Mouse (Mus musculus) myocyte (in vitro differentiated cells): ENCODE data around the gene Tmem232. TPM values are rescaled to one million over a fixed set of nuclear protein-coding genes. Genes with fewer than 3 reads are reported as not detected.
"Not testable (repeated sequence)": the region's sequence is repeated elsewhere in the genome, so short reads cannot be mapped to it uniquely, and the experiment has no call there.

Experiments used
- H3K27me3 ChIP-seq: one replicate; pipeline ENCODE4 v1.6.1; 2011; ENCODE audit not compliant: control insufficient read depth, insufficient read depth, insufficient read length
- H3K36me3 ChIP-seq: one replicate; pipeline ENCODE4 v1.6.1; 2011; ENCODE audit not compliant: control insufficient read depth, insufficient read depth
- H3K4me2 ChIP-seq: one replicate; pipeline ENCODE4 v1.6.1; 2011; ENCODE audit warnings: low read depth, control low read depth
- H3K4me3 ChIP-seq: one replicate; pipeline ENCODE4 v1.5.1; 2011; ENCODE audit warnings: mild to moderate bottlenecking, control low read depth, moderate library complexity
- H3K79me2 ChIP-seq: one replicate; pipeline ENCODE4 v1.6.1; 2011; ENCODE audit not compliant: control insufficient read depth, insufficient read depth
- H3ac ChIP-seq: one replicate; pipeline ENCODE4 v1.6.1; 2011; ENCODE audit not compliant: control insufficient read depth, insufficient read length
- CEBPB ChIP-seq: IDR thresholded peaks from 2 replicates; pipeline ENCODE4 v1.6.1; 2011; ENCODE audit warnings: mild to moderate bottlenecking, moderate library complexity; ENCODE audit not compliant: poor library complexity, insufficient read depth, severe bottlenecking
- E2F4 ChIP-seq: IDR thresholded peaks from one replicate; pipeline ENCODE4 v1.6.1; 2011; ENCODE audit warnings: mild to moderate bottlenecking, control low read depth, moderate library complexity; ENCODE audit not compliant: insufficient read depth
- MAX ChIP-seq: IDR thresholded peaks from one replicate; pipeline ENCODE4 v1.6.1; 2011; ENCODE audit warnings: low read depth, mild to moderate bottlenecking, control low read depth
- MYOD1 ChIP-seq, 3 experiments: IDR thresholded peaks; one replicate each; pipeline ENCODE4 v1.6.1; 2011; ENCODE audit warnings: control low read depth in 2 of 3, low read depth in 2 of 3, mild to moderate bottlenecking in 2 of 3, moderate library complexity in 1 of 3; ENCODE audit not compliant: insufficient read length in 2 of 3, control insufficient read depth in 1 of 3
- MYOG ChIP-seq, 3 experiments: IDR thresholded peaks; one replicate each; pipeline ENCODE4 v1.6.1; 2011; ENCODE audit warnings: control low read depth in 2 of 3, low read depth in 2 of 3, mild to moderate bottlenecking in 2 of 3; ENCODE audit not compliant: insufficient read length in 2 of 3, control insufficient read depth in 1 of 3, insufficient read depth in 1 of 3
- POLR2A ChIP-seq: IDR thresholded peaks from one replicate; pipeline ENCODE4 v1.6.1; 2011; ENCODE audit warnings: low read depth, mild to moderate bottlenecking, control low read depth, moderate library complexity; ENCODE audit not compliant: insufficient read length
- POLR2AphosphoS2 ChIP-seq: IDR thresholded peaks from one replicate; pipeline ENCODE4 v1.6.1; 2011; ENCODE audit warnings: low read depth, control low read depth; ENCODE audit not compliant: insufficient read length
- REST ChIP-seq: IDR thresholded peaks from one replicate; pipeline ENCODE4 v1.6.1; 2011; ENCODE audit warnings: mild to moderate bottlenecking, control low read depth, moderate library complexity; ENCODE audit not compliant: insufficient read depth, insufficient read length
- SRF ChIP-seq: IDR thresholded peaks from one replicate; pipeline ENCODE4 v1.6.1; 2011; ENCODE audit warnings: low read depth; ENCODE audit not compliant: control insufficient read depth, insufficient read length
- TCF12 ChIP-seq: IDR thresholded peaks from one replicate; pipeline ENCODE4 v1.6.1; 2011; ENCODE audit warnings: mild to moderate bottlenecking, control low read depth; ENCODE audit not compliant: poor library complexity, insufficient read depth, severe bottlenecking
- TCF3 ChIP-seq: IDR thresholded peaks from one replicate; pipeline ENCODE4 v1.6.1; 2011; ENCODE audit warnings: low read depth, control low read depth; ENCODE audit not compliant: insufficient read length
- USF1 ChIP-seq: IDR thresholded peaks from one replicate; pipeline ENCODE4 v1.6.1; 2011; ENCODE audit warnings: low read depth, mild to moderate bottlenecking, control low read depth, moderate library complexity
- polyA plus RNA-seq: library from polyadenylated mRNA; unstranded; fragments of >200 nt; fragmentation: generic; extraction: Trizol; gene quantifications from one replicate; pipeline ENCODE4 v1.2.1, GENCODE M21; 2012; ENCODE audit warnings: missing spikeins

Tmem232 gene
- polyA plus RNA-seq, 1 experiment, result not detected

DNA sequence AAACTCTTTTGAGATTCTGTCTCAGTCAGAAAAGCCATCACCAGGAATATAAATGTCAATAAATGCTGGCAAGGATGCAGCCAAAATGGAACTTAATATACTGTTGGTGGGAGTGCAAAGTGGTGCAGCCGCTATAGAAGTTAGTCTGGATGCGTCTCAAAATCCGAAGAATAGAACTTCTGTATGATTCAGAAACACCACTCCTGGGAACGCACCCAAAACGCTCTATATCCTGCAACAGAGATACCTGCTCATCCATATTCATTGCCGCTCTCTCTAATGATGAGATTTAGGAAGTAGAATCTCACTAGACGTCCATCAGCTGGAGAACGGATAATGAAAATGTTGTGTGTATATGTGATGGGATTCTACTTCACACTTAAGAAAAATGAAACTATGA is 290.3 kb downstream of the Tmem232 start:
- H3ac ChIP-seq, result no peak overlapping the region
- H3K79me2 ChIP-seq, result no peaks in the 10 kb centered on the region
- no peak overlapping the region for H3K4me3 ChIP-seq
- H3K36me3 ChIP-seq, result no peaks in the 10 kb centered on the region
- no peak overlapping the region for H3K4me2 ChIP-seq
- H3K27me3 ChIP-seq, result peaks cover 14% of the 10 kb centered on the region
- TF ChIP-seq MYOG (IDR thresholded peaks at IDR 0.05; ENCODE audit: control insufficient read depth in 1 of 3, insufficient read depth in 1 of 3, insufficient read length in 2 of 3, low read depth in 2 of 3), result no peak
- no peak for TF ChIP-seq MYOD1 (IDR thresholded peaks at IDR 0.05; ENCODE audit: control insufficient read depth in 1 of 3, insufficient read length in 2 of 3, low read depth in 2 of 3)
- no peak for TF ChIP-seq USF1
- no peak for TF ChIP-seq TCF12
- no peak for TF ChIP-seq CEBPB
- TF ChIP-seq TCF3, result no peak
- TF ChIP-seq MAX, result no peak
- no peak for TF ChIP-seq POLR2A
- TF ChIP-seq REST, result no peak
- no peak for TF ChIP-seq SRF
- no peak for TF ChIP-seq POLR2AphosphoS2
- TF ChIP-seq E2F4, result no peak

DNA sequence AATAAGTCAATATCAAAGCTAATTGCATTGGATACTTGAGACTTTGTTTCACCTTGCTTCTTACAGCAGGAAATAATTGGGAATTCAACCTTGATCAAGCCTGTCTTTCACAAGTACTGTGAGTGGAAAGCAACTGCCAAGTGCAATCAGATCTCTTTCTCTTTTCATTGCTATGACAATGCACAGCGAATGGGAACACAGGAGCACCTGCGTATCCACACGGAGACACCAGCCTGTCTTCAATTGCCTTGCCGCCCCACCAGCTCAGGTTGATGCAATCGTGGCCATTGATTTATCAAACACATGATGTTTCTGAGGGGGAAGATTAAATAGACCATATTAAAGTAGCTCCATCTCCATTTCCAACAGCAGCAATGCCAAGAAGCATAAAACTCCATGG is 296.9 kb downstream of the Tmem232 start:
- Histone ChIP-seq H3K4me3 (no peak overlapping the region), H3K4me2 (no peak overlapping the region), H3K27me3 (no peaks in the 10 kb centered on the region), H3ac (no peak overlapping the region), H3K36me3 (no peaks in the 10 kb centered on the region), H3K79me2 (no peaks in the 10 kb centered on the region)
- TF ChIP-seq E2F4 (no peak), MYOG (IDR thresholded peaks at IDR 0.05; ENCODE audit: control insufficient read depth in 1 of 3, insufficient read depth in 1 of 3, insufficient read length in 2 of 3, low read depth in 2 of 3) (no peak), POLR2A (no peak), USF1 (no peak), TCF3 (no peak), REST (no peak), CEBPB (no peak), MAX (no peak), MYOD1 (IDR thresholded peaks at IDR 0.05; ENCODE audit: control insufficient read depth in 1 of 3, insufficient read length in 2 of 3, low read depth in 2 of 3) (no peak), SRF (no peak), TCF12 (no peak), POLR2AphosphoS2 (no peak)

DNA sequence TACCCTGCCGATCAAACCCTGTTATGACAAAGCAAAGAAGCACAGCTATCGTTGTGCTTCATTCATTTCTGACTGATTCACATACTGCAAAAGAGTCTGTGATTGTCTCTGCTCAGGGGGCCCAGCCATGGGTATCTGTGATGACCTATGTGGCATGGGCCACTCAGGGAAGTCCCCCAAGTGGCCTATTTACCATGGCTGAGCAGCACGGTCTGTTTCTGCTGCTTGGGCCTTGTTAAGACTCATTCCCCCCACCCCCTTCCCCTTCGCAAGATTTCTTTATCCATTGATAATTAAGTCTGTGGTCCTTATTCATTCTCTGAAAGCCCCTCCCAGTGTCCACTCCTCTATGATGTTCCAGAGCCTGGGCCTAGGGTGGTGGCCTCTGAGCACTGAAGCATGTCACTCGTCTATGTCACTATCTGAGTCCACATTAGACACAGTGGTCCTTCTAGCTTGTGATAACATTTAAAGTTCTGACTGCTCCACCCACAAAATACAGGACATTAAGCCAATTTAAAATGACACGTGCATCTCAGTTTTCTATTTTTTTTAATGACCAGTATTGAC is 315.1 kb downstream of the Tmem232 start:
- no peaks in the 10 kb centered on the region for H3K36me3 ChIP-seq
- no peaks in the 10 kb centered on the region for H3K79me2 ChIP-seq
- TF ChIP-seq MYOG (IDR thresholded peaks at IDR 0.05; ENCODE audit: control insufficient read depth in 1 of 3, insufficient read depth in 1 of 3, insufficient read length in 2 of 3, low read depth in 2 of 3) (no peak), POLR2A (no peak), USF1 (no peak), E2F4 (no peak), SRF (no peak), CEBPB (no peak), TCF12 (no peak)
- H3ac ChIP-seq, result no peak overlapping the region
- no peak overlapping the region for H3K4me2 ChIP-seq
- H3K27me3 ChIP-seq, result no peaks in the 10 kb centered on the region
- H3K4me3 ChIP-seq, result no peak overlapping the region

DNA sequence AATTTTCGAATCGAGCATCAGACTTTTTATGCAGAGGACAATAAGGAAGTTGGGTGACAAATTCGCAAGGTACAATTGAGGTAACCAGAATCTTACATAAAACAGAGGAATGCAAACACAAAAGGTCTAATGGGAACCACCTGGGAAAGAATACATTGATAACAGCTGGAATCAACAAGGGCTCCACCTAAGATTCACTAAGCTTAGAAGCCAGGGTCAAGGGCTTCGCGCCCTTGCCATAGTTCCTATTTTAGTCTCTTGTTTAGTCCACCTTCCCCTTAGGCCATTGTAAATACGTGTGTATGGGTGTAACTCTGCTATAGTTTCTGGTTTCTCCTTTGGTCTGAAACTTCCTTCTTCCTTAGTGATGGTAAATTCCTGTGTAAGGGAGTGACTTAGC is 318.9 kb downstream of the Tmem232 start:
- not testable (repeated sequence) for H3K79me2 ChIP-seq, H3ac ChIP-seq, H3K27me3 ChIP-seq, H3K4me3 ChIP-seq, H3K36me3 ChIP-seq, H3K4me2 ChIP-seq

Other genes starting within 250 kb of the Tmem232 start
- gene Vapa, start 72.8 kb upstream of the Tmem232 start, polyA plus RNA-seq, result 78.9 TPM
- gene Txndc2, start 101.4 kb upstream of the Tmem232 start, polyA plus RNA-seq, result 0.04 TPM
- gene Rab31, start 232.0 kb upstream of the Tmem232 start, polyA plus RNA-seq, result 60.7 TPM
- 44.9 TPM for gene Ppp4r1, start 241.8 kb upstream of the Tmem232 start, polyA plus RNA-seq